Mouse (Mus musculus): ENCODE measurements at regions not wholly inside any gene's neighbourhood (a gene's known extent, or its start where the extent isn't known, plus 50 kb on each side); places are given as distances from the start of the nearest gene placed in this dataset.

- TF ChIP-seq CTCF (IDR thresholded peaks at IDR 0.05; ENCODE audit: low read depth) = no peak
- TF ChIP-seq EP300 (IDR thresholded peaks at IDR 0.05; ENCODE audit: low read depth) = no peak
Measured at GRCm38 (mm10) chr2:128514463-128515290, 76.3 kb upstream of the Spdye4c start.
